Mouse (Mus musculus): ENCODE measurements around the gene Rb1. TPM values are rescaled to one million over a fixed set of nuclear protein-coding genes. Genes with fewer than 3 reads are reported as not detected.
A peak's percentile ranks its signal among the peaks of the same experiment; 100 is the strongest.

The Rb1 gene
- total RNA-seq, 4 experiments from 2014 or later: 36.3 to 46.1 (median 39.2) TPM

DNA sequence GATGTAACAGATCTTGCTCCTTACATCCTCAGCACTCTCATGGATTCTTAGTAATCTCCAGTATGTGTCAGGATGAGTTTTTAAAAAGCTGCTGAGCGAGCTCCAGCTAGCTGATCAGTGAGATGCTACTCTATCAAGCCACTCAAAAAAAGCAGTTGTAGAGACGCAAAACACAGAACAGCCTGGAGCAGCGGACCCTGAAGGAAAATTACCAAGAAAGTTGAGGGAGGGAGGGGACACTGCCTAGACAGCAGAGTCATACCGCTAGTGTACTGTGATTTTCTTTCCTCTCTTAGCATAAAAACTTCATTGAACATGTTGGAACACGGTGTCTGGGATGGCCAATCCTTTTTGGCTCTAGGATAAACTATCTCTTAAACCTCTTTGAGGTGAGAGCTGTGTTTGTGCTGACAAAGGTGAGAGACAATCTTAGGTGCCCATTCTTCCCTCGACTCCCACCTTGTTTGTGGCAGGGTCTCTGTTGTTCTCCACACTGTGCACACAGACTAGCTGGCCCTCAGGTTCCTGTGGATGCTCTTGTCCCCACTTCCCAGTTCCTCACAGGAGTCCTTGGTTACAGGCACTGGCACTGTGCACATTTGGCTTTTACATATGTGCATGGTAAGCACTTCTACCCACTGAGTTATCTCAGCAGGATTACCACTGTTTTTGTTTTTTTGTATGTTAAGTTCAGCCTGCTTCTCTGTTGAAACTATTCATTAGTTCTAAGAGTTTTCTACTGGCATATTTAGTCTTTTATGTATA, 10.9 kb upstream of the Rb1 start:
- no peak for DNase-seq (ENCODE audit: low spot score in 2 of 2)

DNA sequence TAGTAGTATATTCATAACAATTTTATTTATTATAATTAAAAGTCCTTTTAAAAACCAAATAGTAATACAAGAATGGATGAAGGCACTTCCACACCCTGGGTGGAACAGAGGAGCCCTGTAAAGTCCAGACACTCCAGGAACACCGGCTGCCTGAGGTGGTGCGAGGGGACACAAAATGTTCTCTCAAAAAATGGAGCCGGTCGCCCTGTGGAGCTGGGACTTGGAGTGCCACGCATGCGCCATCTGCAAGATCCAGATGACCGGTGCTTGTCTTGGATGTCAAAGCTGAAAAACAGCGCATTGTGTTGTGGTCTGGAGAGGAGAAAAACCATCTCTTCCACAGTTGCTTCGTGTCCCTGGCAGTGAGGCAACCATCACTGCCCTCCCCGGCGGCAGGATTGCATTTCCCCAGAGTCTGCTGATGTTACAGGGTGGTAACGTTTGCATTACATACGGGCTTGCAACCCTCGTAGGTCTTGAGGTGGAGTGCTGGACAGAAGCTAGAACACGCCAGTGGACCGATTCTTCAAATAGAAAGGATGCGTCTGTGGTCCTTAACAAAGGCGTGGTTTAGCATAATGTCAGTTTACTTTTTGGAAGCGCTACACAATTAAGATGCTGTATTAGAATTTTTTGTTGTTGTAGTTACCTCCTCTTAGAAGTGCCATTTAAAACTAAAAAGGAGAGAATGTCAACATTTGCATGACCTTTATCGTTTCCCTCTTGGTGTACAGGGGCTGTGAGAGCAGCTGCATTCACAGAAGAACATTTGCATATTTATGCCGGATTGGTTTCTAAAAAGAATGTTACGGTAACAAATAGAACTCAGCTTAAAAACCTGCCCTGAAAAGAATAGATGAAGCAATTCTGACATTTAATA, 9.5 kb upstream of the Rb1 start:
- no peak for DNase-seq (ENCODE audit: low spot score in 2 of 2)

DNA sequence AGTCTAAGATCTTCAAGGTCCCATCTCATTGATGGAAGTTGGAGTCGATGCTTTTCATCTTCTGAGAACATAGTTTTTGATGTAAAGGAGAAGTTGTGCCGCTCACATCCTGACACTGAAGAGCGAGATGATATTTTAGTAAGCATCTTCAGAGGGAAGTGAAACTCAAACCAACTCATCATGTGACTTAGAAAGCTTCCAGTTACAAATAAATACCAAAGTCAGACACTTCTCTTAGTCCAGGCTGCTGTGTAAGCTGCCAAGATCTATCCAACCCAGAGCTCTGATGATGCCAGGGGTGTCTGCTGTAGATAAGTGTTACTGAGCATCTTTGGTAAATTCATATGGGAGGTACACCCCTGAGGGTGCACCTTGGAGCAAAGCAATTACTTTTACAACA, 8.3 kb upstream of the Rb1 start:
- DNase-seq (ENCODE audit: low spot score in 2 of 2): no peak

DNA sequence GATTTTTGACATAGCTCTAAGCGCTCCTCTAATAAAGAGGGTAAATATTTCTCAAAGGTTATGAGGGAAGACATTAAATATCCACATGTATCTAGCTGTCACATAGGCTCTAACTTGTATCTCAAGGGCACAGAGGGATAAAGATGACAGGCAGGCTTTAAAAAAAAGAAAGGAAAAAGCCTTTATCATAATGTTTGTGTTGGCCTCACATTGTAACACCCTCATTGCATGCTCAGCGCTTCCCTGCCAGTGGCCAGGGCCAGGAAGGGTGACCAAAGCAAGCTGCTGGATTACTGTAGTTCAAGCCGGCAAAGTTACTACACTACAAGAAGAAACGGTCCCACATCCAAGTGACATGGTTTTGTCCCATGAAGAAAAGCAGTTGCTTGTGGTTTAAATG, 5.8 kb upstream of the Rb1 start:
- DNase-seq (ENCODE audit: low spot score in 2 of 2): no peak

DNA sequence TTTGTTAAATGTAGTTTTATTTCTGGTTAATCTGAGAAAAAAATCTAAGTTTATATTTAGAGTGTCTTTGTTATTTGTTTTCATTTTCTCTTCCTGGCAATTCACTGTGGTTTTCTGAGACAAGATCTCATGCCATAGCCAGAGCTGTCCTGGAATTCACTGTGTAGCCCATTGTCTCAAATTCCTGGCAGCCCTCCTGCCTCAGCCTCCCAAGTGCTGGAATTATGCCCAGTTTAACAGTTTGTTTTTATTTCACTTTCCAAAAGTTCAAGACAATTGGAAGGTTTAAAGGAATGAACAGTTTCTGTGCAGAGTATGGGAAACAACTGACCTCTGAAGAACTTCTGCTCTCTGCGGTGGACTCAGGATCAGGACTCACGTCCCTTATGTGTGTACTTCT, 4.2 kb upstream of the Rb1 start:
- DNase-seq (ENCODE audit: low spot score in 2 of 2): no peak

DNA sequence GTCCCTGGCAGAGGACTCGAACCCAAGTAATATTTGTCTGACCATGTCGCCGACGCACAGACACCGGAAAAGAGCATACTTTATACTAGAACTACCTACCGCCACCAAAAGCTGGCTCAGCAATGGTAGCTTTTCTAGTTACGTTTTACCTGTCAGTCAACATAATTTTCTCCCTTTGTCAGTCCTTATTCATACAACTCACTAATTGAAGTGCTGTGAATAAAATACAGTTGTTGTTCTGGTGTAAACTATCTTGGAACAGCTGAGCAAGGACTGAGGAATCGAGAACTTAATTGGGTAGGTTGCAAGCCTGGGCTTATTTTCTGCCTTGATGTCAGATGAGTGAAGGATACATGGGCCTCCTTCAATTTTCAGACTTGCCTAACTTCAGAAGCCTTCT, 889 bp upstream of the Rb1 start:
- DNase-seq (ENCODE audit: low spot score in 2 of 2): no peak

DNA sequence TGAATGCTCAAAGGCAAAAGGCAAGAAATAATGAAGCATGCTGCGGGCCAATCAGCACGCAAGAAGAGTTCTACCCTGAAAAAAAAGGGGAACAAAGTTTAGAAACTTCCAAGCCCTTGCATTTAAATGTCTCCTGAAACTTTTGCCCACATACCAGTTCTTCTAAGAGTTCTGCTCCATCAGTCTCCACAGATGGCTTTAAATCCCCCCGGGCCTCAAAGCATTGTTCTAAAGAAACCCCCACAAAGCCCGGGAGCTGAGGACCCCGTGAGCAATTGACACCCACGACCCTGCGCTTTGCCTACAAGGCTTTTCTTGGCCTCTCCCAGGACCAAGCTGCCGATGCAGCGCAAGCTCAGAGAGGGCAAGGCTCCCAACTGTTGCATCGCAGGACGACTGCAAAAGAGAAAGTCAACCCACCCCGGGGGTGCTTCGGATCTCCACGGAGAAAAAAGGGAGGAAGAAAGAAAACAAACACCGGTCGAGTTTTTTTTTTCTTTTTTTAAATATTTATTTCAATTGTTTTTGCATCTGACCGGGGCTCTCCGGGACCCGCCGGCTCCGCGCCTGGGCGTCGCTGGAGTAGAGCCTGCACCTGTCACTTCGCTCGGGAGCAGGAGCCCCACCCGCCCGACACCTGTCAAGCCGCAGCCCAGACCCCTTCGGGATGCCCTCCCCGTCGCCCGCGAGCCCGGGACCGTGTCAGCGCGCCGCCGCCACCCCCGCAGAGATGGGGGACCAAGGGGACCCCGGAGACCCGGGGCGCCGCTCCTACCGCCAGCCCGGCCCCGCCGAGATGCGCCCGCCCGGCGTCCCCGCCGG, 777 bp downstream of the Rb1 start:
- no peak for DNase-seq (ENCODE audit: low spot score in 2 of 2)

DNA sequence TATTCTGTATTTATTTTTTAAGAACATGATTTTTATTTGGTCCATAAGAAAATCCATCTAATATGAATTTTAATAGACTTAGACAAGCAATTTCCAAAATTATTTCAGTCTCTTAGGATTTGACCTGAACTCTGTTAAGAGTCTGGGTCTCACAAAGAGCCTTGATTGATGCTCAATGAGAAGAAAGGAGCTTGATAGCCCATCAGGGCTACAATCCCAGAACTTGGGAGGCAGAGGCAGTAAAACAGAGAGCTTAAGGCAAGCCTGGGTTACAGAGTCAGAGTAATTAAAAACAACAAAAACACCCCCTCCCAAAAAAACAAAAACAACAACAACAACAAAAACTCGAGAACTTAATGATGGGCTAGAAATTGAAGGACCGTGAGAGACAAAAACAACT, 1.7 kb downstream of the Rb1 start:
- no peak for DNase-seq (ENCODE audit: low spot score in 2 of 2)

DNA sequence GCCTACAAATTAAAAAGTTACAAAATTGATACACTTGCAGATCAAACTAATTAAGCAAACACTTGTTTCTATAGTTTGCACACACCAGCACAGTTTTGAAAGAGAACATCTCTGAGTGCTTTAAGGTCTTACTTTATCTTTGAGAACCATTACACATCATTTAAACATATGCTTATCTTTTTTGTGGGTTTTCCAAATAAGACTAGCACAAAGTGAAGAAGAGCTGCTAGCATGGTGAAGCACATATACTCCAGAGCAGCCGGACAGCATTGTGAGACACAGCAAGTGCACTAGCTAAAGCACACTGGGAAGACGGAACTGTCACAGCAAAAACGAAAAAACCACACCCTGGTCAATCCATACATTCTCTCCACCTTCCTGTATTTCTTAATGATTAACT, 3.5 kb downstream of the Rb1 start:
- no peak for DNase-seq (ENCODE audit: low spot score in 2 of 2)

DNA sequence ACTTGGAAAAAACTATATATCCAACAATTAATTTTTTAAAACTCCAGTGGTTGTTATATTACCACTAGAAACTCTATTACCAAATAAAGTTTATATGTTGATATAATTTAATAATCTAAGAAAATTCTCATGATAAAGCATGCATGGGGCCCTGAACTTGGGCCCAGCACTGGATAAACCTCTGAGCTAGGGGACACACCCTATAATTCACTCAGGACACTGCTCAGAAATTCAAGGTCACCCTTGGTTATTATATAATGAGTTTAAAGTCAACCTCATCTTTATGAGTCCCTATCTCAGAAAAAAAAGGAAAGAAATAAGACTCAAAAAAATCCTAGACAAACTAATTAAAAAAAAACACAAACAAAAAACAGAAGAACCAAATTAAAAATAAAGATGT, 8.7 kb downstream of the Rb1 start:
- no peak for DNase-seq (ENCODE audit: low spot score in 2 of 2)

DNA sequence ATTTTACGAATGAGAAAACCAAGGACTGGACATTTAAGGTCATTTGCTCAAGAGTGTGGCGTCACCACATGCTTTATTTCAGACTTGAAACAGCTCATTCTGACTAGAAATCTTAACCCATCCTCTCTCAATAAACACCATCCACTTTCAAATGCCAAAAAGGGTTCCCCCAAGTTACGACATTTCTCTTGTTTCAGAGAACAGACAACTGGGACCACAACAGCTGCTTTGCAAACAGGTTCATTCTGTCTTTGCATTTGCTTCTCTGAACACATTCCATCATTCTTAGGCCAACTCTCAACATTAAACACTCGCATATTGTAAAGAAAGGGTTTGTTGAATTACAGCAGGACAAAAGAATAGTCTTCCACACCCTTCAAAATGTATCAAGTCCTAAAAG, 11.8 kb downstream of the Rb1 start:
- no peak for DNase-seq (ENCODE audit: low spot score in 2 of 2)

DNA sequence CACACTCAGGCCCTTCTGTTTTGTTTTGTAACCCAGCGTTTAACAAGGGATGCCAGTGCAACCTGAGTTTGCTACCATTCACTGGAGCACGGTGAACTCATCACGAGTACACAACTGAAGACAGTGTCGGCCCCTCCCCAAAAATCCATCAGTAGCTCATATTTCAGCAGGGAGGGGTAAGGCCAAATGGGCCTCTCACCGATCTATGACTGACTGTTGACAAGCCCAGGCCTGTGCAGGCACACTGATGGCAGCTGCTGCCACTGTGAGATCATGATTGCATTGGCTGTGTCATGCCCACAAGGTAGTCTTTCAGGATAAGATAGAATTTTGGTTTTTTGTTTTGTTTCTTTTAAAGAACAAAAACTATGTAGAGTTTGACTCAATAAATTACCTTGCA, 12.2 kb downstream of the Rb1 start:
- no peak for DNase-seq (ENCODE audit: low spot score in 2 of 2)

DNA sequence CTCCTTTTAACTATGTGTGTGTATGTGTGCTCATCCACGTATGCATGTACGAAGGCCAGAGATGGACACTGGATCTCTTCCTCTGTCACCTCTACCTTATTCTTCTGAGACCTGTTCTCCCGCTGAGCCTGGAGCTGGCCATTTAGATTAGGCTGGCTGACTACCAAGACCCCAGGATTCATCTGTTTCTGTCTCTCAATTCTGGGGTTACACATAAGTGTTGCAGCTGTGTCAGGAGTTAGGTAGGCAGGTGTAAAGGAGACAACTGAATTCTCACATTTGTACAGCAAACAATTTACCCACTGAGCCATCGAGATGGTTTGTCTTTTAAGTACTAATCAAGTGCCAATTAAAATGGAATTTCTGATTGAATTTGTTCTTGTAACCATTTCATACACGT, 12.7 kb downstream of the Rb1 start:
- DNase-seq (ENCODE audit: low spot score in 2 of 2): no peak

DNA sequence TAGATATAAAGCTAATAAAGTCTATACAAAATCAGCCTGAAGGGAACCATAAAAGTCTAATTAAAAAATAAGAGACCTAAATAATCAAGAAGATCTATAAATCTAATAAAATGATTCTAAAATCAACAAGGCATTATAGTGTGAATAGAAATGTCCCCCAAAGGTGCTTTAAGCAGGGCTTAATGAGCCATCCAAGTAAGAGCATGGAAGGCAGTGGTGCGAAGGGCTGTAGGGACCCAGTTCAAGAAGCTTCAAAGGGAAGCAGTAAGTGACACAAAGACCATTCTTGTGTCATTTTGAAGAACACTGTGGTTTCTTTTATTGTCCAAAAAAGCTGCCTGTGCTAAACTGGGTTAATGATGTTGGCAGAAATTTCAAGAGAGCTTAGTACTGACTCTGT, 18.1 kb downstream of the Rb1 start:
- DNase-seq (ENCODE audit: low spot score in 2 of 2): no peak

DNA sequence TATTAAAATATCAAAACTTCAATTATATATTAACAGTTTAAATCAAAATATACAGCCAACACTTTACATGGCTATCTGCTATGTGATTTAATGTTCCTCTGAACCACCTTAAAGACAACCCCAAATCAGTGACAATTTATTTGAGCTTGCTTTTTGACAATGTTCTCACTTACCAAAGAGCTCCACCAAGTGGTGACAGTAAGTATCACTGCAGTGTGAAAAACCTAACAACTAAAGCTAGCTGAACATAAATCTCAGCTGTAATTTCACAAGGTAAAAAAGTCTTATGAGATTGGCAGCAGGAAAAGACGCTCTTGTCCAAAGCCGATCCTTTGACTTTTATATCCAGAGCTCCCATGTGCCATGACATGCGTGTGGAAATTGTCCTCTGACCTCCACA, 22.4 kb downstream of the Rb1 start:
- peak in 1 of 2 experiments; percentile 48 for DNase-seq (ENCODE audit: low spot score in 2 of 2)

DNA sequence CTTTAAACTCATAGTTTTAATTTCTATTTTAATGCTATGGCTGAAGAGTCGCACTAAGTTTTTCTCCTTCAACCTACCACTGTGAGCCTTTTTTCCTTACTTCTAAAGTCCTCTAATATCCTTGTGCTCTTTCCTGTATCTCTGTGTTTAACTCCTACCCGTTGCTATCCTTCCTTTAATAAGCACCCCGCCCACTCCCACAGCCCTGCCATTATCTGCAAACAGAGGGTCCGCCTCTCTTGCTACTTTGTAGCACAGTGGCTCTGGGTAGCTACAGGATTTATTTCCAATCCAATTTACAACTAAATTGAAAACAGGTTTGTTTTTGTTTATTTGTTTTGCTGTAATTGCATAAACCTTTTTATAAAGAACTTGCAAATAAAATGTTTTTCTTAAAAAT, 23.8 kb downstream of the Rb1 start:
- DNase-seq (ENCODE audit: low spot score in 2 of 2): no peak

DNA sequence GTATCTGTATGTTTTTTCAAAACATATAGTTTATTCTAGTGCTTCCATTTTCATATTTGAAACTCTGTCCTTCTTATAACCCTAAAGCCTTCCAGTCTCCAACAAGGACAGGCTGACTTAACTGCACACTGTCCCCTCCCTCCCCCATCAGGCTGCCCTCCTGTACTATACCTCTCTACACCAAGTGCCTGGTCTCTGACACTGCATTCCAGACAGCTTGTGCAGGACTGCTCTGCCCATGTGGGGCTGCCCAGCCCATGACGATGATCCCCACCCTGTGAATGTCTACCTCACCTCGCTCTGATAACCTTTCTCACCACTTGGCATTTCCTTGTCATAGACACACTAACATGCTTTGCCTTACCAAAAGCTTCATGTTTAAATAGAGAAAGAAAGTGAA, 30.1 kb downstream of the Rb1 start:
- DNase-seq (ENCODE audit: low spot score in 2 of 2): no peak

DNA sequence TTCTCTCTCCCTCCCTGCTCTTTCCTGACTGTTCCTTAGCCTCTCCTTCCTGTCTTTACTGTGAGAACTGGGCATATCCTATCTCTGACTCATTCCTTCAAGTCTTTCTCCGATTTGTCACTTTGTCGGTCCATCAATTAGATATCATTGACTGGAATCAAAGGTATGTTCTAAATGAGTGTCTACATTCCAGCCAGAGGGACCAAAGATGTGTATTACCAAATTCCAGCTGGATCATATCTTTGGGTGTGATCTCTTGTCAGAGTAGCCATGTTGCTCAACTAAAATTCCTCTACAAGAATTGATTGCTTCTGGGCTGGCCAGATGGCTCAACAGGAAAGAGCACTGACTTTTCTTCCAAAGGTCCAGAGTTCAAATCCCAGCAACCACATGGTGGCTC, 32.0 kb downstream of the Rb1 start:
- no peak for DNase-seq (ENCODE audit: low spot score in 2 of 2)

DNA sequence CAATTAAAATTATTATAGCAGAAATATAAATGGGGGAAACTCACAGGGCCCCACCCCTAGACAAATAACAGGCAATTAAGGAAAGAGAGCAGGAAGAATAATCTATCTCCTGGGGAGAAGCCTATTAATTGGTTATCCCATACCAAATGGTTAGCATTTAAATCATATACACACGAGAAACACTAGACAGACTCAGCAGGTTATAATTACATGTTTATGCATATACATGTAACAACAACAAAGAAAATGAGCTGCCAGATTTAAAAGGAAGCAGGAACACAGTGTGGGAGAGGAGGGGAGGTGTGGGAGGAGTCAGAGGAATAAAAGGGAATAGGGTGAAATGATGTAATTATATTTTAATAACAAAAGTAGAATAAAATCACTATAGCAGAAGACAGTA, 33.2 kb downstream of the Rb1 start:
- no peak for DNase-seq (ENCODE audit: low spot score in 2 of 2)

DNA sequence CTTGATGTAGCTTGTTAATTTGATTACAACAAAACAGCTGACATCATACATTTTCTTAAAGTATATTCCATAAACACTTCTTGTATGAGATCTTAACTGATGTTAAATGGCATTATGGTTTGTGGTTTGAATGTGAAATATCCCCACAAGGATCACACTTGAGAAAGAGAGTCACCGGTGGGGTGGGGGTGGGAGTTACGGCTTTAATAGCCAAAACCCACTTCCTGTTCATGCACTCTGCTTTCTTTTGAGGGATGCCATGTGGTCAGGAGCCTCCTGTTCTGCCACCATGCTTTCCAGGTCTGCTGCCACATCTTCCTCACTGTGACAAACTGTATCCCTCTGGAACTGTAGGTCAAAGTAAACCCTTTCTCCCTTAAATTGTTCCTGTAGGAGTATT, 35.7 kb downstream of the Rb1 start:
- no peak for DNase-seq (ENCODE audit: low spot score in 2 of 2)

DNA sequence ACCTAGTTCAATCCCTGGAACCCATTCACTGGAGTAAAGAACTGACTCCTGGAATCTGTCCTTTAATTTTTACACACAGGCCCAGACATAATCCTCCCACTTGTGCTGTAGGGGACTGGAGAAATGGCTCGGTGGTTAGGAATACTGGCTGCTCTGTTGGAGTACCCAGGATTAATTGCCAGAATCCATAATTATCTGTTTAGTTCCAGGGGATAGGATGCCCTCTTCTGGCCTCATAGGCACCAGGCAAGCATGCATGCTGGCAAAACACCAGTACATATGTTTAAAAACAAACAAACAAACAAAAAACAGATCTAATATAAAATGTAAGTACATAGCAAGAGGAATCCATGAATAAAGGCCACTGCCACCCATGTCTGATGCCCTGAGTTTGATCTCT, 44.6 kb downstream of the Rb1 start:
- DNase-seq (ENCODE audit: low spot score in 2 of 2): no peak

DNA sequence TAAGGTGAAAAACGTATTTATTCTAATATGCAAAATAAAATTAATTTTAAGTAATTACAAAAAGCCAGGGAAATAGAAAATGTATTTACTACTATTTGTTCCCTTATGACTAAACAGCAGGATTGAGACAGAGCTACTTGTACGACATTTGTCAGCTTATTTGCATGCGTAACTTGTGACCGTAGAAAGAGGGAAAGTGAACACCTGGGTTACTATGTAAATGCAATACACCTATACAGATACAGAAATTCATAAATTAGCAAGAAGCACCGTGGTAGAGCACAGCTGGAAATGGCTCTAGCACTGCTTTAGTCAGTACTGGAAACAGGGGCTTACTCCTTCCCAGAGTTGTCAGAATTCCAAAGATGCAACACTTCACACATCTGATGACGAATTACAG, 46.5 kb downstream of the Rb1 start:
- DNase-seq (ENCODE audit: low spot score in 2 of 2): no peak
